Mouse (Mus musculus) CH12F3 (cell line): ENCODE measurements at regions not wholly inside any gene's neighbourhood (a gene's known extent, or its start where the extent isn't known, plus 50 kb on each side); places are given as distances from the start of the nearest gene placed in this dataset.

Source experiments
- in situ Hi-C: fragments of 300-500 bp; cut with MboI; formaldehyde crosslinking; loops from 2 replicates; pipeline ENCODE4 v1.14.3; 2020; ENCODE audit warnings: low sequenced_read_pairs

DNA sequence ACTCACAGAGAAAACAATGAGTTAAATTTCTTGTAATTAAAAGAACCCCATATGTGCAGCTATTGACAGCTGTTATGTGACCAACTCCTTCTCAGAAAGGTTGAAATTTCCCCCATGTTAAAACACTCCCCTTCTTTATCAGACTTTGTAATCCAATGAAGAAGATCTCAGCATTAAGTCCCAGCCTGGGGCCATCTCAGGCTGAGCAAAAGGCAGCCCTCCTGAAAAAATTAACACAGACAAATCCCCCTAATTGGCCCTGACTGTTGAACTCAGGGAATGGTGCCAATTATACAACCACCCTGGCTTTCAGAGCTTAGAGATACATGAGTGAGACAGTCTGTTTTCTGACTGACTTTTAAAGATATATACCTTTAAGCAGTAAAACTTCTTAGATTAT lies 454.9 kb upstream of the Atp11b start:
- in situ Hi-C loops, result no loop called here

DNA sequence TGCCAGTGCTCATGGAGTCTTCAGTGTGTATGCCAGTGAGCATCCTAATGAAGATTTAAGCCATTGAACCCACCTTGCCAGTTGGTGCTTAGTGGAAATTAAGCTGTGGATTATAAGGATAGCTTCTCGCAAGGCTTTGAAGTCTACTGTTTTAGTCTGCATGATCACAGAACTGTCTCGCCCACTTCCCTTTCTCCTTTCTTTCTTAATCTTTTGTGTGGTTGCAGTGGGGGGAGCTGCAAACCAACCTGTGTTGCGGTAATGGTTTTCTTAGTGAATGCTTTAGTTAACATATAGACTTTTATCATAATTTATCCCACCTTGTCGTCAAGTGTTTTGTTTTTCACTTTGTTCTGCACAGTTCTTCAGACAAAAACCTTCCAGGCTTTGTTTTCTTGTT lies 447.9 kb upstream of the Atp11b start:
- in situ Hi-C loops, result no loop called here

DNA sequence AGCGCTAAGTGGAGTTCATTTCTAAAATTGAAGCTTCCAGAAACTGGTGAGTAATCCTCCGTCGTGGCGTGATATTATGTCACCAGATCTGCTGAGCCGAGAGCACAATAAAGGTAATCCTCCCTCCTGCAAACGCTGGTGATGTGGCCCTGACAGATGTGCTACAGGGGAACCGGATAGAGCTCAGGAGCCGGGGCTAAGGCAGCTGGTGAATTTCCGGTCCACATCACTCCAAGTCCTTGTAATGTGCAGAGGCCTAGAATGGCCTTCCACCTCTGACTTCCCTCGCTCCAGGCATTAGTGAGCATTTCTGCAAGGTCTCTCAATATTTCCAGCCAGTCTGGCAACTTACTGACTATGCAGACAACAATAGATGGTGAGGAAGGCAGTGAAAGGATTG lies 439.7 kb upstream of the Atp11b start:
- in situ Hi-C loops, result no loop called here

DNA sequence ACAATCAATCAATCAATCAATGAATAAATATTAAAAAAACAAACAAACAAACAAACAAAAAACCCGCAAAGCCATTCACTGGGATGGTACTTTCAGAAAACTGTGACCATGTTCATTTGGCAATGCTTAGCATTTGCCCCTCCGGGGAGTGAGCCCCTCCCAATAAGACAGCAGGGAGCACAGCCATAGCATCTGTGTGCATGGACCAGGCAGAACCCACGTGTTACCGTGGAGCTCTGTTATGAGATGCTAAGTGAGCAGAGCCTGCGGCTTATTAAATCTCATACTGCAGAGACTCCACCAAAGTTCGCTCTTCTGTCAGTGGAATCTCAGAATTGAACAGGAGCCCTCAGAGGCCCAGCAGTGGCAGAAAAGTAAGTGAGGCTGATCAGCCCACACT lies 438.7 kb upstream of the Atp11b start:
- in situ Hi-C loops, result no loop called here

DNA sequence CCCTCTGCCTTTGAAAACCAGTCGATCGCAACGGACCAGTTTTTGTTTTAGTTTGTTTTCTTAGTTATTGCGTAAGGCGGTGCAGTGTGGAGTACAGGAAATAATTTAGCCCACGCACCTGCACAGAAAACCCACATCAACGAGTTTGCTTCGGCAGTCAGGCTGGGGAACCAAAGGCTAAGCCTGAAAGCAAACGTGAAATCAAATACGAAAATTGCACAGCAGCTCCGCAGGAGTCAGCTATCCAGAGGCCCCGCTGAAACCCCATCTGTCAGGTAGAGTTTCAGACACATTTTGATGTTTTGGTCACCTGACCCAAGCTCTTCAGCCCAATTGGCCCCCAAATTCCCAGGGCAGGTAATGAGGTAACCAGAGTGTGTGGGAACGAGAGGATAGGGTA lies 435.6 kb upstream of the Atp11b start:
- in situ Hi-C loops, result no loop called here

DNA sequence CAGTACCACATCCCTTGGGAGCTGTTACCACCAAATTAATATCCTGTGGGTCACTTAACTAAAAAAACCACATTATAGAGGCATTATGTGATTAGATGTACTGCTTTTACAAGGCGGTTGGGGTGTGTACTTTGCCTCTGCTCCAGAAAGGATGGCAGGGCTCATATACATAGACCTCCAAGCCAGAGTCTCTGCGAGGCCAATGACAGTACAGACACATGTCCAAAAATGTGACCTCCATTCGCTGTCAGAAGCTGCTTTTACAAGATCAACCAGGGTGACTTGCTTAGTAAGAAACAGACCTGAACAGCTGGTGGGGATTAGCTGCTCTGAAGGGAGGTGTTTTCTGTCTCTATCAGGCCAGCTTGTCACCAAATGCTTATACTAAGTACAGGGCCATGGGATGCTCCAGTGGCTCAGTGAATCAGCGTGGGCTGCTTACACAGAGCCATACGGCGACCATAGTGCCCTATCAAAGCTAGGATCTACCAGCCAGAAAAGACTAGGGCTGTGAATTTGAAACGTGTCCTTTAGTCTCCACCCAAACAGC lies 433.0 kb upstream of the Atp11b start:
- in situ Hi-C loops, result no loop called here

DNA sequence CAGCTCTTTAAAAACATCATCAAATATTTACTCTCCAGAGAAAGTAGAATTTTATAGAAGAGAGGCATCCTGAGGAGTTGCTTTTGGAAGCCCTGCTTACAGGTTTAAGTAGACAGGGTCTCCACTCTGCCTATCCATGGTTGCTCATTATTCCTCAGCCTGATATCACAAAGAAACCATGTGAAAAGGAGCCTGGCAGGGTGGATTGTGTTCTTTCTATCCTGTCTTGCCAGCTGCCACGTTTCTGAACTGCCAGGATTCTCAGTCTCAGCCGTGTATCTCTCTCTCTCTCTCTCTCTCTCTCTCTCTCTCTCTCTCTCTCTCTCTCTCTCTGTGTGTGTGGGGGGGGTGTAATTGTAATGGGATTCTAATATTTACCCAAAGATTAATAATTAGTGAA lies 431.9 kb upstream of the Atp11b start:
- in situ Hi-C loops, result no loop called here

DNA sequence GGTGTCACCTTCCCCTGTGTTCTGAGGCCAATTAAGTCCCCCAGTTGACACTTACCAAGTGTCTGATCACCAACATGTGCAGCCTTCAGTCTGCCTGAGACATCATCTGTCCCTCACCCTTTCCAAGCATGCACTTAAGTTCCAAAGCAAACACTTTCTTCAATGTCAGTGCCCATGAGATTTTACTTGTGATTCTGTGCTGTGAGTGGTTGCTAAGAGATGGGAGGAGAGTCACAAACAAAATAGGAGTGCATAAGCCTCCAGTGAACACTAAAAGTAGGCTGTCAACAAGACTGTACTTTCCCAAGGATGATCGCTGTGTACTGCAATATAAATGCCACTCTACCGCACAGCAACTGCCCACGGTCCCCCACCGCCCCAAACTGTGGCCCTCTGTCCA lies 431.0 kb upstream of the Atp11b start:
- in situ Hi-C loops, result no loop called here

DNA sequence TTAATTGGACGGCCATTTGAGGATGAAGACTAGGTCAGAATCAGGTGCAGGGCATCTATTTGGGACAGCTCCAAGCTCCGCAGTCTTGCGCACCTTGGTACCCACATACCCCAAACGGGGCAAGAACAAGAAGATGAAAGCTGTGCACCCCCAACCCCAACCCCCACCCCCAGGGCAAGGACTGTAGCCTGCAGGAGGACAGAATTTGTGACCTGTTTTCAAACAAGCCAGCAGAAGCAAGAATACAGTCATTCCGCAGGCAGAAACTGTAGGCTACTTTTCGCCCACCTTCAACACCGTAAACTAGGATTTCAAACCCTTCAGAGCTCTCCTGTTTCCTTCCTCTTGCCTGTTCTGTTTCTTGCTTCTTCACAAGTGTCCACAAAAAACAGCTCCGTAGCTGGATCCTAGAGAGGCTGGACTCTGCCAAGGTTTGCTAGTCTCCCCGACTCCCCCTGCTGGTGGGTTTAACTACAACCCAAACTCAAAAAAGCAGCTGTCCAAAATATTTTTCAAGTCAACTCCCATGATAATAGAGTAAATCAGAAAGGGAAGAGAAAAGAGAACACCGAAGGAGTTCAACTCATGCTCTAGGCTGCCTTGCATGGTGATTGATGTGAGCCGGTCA lies 430.3 kb upstream of the Atp11b start:
- in situ Hi-C loops, result no loop called here

DNA sequence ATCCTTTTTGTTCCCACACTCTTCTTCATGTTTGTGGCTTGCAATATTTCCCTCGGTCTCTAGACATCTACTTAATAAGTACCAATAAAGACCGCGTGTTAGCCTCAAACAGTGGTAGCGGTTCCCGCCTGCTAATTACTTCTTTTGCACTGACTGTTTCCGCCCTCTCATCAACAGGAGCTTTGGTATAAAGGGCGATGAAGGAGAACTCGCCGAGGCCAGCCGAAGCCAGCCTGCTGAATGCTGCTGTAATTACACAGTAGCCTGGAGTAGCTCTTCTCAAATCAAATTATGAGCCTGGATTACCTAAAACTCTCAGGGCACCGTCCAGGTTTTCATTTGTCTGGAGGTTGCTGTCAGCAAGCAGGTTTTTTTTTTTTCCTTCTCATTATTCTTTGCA lies 429.7 kb upstream of the Atp11b start:
- in situ Hi-C loops, result no loop called here

DNA sequence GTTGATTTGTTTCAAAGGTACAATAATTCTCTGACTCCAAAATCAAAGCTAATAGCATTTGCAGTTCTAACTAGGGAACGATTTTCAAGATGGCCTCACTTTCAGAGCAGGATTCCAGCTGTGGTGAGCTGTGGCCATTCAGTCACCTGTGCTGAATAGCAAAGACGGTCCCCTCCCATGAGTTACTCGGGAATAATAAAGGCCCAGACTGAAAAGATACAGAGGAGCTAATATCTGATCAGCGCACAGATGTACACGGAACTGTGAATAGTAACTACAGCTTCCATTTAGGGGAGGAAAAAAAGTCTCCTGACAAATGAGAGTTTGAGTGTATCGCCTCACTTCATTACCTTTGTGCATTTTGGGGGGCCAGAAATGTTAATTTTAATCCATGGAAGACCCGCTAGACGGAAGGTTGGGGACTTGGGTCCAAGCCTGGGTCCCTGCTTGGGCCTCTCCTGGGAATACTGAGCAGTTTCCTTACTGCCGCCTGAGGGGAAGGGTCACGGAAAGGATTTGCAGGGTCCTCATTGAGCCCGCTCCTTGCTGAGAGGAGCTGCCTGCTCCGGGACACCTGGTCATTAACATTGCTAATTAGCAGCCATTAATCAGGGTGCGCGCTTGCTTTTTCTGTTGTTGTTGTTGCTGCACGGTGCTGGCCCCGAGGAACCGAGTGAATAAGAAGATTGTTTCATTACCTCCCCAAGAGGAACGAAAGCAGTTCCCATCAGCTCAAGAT lies 421.2 kb upstream of the Atp11b start:
- in situ Hi-C loops, result no loop called here

DNA sequence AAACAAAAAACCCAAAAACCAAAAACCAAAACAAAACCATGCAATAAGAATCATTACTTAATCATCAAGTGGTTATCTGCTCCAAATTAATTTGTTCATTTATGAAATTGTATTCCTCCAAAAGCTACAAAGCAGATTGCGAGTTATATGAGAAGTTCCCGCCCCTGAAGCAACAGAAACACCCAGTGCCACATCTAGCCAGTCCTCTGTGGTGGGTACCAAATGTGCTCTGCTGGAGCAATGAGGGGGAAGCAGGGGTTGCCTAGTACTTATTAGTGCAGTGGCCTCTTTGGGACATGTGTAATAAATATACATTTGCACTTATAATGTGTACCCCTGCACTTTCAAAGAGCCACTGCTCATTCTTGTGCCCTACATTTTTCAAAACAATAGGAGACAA lies 419.9 kb upstream of the Atp11b start:
- in situ Hi-C loops, result no loop called here

DNA sequence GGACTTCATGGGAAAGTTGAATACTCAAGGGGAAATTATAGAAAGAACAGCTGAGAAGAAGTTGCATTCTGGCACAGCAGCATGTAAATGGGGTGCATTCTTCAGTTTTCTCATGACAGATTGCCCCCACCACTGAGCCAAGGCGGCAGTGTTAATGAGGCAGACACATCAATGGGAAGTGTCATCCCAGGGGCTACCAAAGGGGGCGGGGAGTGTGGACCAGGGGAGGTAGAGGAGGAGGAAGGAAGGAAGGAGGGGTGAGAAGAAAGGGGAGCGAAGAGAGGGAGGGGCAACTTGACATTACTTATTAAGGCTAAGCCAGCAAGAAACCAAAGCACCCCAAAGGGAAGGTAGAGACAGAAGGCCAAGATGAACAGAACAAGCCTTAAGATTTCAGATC lies 419.4 kb upstream of the Atp11b start:
- in situ Hi-C loops, result no loop called here

DNA sequence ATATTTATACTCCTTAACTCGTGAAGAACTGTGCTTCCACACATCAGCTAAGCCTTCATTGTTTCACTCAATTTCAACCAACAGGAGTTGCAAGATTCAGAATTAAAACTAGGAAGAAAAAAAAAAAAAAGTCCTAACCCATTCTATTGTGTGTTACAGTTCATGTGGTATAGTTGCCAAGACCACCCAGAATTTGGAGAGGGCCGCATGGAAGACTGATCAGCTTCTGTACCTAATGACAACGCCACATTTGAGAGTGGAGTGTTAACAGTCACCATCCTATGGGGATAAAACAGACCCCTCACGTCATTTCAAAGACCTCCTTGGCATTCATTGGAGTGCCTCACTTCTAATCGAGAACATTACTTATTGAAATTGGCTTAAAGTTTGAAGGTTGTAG lies 418.1 kb upstream of the Atp11b start:
- in situ Hi-C loops, result no loop called here

DNA sequence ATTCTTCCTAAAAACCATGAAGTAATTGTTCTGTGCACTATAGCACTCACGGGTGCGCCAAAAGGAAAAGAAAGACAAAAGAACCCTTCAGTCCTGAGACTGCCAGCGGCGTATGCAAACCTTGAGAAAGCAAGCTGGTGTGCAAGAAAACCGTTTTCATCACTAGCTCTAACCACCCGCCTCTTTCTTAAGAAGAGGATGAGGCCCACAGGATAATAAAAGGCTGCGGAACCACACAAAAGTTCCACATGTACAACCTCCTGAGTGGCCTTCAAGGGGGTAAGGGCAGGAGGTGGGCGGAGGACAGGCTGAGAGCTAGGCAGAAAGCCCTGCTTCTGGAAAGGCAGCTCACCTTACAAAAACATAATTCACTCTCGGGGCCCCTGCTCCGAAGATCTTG lies 413.4 kb upstream of the Atp11b start:
- in situ Hi-C loops, result no loop called here

DNA sequence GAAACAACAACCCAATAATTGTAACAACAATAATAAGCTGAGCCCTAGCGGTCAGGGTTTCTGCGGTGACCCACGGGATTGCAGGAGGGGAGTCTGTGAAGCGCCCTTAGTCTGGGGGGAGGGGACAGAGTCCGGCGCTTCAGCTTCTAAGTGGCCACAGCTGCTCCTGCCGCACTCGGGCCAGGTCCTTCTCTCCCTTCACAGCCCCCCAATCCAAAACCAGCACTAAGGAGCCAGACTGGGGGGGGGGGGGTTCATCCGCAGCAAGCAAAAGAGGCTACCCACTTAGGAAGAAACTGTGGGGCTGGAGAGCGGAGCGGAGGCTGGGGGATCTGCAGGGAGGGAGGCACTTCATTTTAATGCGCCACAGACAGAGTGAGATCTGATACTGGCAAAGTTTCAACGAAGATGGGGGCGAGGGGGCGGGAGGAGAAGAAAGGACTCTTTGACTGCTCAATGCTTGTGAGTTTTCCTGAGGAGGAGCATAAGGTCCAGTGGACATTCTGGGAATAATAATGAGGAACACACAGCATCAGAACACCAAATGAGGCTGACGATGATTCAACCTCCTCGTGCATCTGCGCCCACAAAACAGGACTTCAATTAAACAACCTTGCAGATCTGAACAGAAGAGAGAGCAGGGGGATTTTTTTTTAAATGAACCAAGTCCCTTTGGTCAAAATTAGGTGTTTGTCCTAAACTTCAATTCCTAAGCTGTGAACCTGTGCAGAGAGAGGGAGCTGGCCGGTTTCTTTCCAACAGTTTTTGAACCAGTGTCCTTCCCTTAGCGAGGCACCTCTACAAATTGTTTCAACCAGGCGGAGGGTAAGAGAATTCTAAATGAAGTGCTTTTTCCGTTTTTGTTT lies 412.7 kb upstream of the Atp11b start:
- in situ Hi-C loops, result no loop called here

DNA sequence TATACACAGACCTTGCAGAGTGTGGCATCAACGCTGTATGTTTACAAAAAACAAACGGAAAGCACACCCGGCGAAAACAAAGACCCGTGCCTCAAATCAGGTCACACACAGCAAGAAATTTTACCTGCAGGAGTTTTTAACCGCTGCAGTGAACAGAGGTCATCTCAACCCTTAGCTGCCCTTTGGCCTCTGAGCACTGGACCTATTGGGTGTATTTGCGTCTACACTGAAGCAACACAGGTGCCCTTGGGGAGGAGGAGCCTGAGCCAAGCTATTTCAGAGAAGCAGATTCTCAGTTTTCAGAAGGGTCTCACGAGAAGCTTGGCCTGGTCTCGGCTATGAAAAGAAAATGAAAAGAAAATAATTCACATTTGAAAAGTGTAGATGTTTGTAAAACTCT lies 412.1 kb upstream of the Atp11b start:
- in situ Hi-C loops, result no loop called here

DNA sequence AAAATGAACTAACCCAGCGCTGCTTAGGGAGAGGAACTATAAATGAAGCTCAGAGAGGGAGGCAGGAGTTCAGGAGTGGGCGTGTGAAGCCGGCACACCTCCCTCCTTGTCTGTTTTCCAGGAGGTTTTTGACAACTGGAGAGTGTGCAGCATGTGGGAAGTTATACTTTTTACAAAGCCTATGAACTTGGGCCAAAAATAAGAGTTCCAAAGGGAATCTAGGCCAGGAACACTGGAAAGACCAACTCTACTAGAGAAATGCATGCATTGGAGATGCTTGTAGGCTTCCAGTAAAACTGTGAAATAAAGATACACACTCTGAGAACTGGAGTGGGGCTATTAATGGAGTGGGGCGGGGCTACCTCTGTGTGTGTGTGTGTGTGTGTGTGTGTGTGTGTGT lies 411.3 kb upstream of the Atp11b start:
- in situ Hi-C loops, result no loop called here

DNA sequence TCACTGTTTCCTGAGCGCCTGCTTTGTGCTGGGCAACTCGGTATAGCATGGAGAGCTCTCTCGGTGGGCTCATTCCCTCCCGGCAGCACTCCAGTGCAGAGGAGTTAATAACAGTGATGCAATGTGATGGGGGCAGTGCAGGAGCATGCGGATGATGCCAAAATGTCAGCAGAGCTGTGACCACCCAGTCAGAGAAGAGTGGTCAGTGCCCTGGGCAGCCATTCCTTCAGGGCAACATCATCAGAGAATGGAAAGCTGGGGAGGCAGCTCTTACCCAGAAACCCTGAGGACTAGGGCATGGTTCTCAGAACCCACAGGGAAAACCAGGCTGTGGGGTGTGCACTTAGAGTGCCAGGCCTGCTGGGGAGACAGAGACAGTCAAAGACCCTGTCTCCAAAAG lies 410.0 kb upstream of the Atp11b start:
- in situ Hi-C loops, result no loop called here

DNA sequence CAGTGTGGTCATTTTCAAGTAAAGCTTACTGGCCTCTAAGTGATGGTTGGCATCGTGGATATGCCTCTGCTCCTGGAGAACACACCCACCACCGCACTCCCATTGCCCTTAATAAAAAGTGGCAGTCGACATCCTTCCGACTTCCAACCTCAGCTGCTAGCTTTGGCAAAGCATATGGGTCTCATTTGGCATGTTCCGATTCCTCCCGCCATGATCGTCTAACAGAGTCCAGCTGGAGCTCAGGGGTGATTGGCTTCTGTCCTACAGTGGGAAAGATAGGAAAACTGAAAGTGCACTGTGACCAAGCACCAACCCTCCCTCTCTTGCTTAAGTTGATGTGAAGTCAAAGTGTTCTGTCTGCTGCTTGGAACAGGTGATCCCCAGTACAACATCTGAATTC lies 404.8 kb upstream of the Atp11b start:
- in situ Hi-C loops, result no loop called here

DNA sequence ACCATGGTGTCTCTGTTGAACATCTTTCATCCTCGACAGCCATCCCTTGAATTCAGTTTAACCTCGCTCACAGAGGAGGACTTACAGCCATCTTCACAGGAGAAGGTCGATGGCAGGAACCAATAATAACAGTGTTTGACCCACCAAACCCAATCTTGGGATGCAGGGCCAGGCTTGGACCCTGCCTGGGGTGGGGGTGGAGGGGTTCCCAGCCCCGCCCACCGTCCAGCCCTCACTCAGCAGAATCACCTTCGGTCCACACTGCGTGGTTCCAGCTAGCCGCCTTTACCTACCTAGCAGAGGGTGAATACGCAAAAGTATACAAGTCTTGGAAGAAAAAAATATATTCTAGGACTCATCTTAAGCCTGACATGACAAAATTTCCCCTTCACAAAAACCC lies 400.5 kb upstream of the Atp11b start:
- in situ Hi-C loops, result no loop called here

DNA sequence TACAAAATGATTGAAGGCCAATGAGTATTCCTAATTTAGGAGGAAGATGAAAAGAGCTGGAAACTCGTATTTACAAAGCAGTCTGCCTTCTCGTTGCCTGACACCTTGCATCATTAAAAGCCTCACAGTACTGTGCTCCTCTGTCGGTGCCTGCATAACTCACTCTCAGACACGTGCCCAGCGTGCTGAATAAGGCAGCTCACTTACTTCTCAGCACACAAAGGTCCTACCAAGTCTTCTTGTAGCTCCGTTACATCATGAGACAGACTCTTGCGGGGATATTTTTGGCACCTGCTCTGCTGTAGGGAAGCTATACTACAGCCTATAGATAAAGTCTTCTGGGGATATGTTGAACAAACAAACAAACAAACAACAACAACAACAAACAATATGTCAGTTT lies 400.0 kb upstream of the Atp11b start:
- in situ Hi-C loops, result no loop called here
